Mouse (Mus musculus): ENCODE measurements around the gene Col23a1.
"Not testable (repeated sequence)": the region's sequence is repeated elsewhere in the genome, so short reads cannot be mapped to it uniquely, and the experiment has no call there.

Gene Col23a1

GRCm38 (mm10) chr11:51629651-51630314 lies 340.1 kb downstream of the Col23a1 start:
- DNase-seq, result no peak

- no peak for DNase-seq
Observed at GRCm38 (mm10) chr11:51632130-51632753, 342.5 kb downstream of the Col23a1 start.

GRCm38 (mm10) chr11:51633200-51633599 lies 343.5 kb downstream of the Col23a1 start:
- DNase-seq, result not testable (repeated sequence)
